Mouse (Mus musculus) brain, adult 2 months (tissue): ENCODE results near the gene Plekhn1.

Experiments used
- DNase-seq: peaks from one replicate; pipeline ENCODE4 v3.0.0; 2011; ENCODE audit warnings: low read depth, low spot score

The Plekhn1 gene

DNA sequence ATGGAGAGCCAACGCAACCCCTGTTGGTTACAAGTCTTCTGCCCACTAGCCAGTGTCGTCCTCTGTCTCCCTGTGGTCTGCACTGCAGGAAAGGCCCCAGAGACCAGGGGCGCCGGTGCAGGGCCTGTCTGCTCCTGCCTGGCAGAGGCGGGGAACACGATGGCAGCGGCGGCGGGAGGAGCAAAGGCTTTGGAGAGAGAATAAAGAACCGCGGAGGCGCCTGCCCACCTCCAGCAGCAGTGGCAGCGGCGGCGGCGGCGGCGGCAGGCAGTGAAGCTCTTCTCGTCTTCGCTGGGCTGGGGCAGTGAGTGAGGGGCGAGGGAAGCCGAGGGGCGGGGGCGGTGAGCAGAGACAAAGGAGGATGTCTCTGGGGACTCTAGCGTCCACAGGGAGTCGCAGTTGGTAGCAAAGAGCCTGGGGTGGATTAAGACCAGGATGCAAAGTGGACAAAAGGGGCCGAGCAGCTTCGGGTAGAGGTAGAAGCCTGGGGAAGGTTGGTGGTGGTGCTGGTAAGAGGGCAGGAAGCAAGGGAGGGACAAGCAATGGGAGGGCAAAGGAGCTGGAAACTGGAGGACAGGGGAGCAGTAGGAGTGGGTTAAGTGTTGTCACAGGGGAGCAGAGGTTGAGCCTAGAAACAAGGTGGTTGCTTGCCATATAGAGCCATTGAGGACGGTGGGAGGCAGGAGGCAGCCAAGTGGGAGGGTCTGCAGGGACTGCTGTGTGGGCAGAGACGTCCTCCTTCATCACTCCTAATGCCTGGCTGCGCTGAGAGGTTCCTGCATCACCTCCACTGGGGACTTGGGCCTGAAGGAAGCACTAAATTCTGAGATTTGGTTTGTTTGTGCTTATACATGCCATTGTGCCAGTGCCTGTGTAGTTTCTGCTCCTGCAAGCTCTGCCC lies 48.5 kb downstream of the Plekhn1 start:
- DNase-seq: peak; percentile 69

DNA sequence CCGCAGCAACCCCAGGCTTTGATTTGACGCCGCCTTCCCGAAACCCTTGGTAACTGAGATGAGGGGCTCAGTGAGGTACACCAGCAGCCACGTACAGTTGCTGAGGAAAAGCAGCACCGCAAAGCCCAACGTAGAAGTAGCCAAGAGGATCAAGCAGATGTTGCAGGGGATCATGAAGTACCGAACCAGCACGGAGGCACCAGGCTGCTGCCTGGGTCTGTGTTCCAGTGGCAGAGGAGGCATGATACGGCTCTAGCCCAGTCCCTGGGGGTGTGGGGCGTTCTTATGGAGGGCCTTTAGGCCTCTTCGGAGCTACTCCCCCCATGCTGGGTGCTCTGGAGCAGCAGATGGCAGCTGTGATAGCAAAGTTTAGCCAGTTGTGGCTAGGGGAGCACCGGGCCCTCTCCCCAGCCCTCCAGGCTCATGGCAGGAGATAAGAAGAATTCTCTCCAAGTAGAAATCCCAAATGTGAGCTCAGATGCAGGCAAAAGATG lies 49.2 kb downstream of the Plekhn1 start:
- DNase-seq: peak; percentile 33

DNA sequence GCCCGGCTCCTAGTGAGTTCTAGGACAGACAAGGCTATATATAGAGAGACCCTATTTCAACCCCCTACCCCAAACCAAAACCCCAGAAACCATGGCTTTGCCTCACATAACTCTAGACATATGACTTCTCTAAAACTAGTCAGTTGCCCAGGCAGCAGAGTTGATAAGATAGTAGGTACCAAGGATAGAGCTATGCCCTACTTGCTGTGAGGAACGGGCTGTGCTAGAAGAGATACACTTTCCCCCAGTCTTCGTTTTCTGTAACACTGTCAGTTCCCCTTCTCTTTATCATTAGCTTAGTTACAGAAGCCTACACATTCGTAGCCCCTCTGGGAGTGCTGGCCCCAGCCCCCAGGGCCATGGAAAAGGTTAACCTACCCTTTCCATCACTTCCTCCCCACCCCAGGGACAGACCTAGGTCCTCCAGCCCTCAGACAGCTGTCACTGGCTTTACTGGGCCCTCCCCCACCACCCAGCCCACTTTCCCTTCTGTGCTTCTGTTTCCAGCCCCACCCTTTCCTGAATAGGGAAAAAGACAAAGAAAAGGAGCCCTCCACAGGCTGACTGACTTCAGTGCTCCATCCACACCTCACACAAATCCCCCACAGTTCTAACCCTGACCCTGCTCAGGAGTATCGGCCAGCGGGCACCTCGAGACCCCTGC lies 50.2 kb downstream of the Plekhn1 start:
- peak; percentile 35 for DNase-seq

DNA sequence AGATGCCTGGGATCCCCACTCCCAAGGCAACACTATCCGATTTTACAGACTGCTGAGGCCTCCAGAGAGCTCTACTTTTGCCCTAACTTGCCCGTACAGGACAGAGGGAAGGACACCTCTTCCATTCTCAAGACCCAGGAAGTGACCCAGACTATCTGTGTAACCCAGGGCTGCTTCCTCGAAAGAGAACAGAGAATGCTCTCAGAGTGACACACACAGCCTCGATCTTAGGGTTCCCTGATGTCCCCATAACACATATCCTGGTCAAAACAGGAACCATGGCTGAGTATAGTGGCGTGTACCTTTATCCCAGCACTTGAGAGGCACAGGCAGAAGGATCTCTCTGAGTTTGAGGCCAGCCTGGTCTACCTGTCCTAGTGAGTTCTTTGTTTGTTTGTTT lies 50.9 kb downstream of the Plekhn1 start:
- no peak for DNase-seq

DNA sequence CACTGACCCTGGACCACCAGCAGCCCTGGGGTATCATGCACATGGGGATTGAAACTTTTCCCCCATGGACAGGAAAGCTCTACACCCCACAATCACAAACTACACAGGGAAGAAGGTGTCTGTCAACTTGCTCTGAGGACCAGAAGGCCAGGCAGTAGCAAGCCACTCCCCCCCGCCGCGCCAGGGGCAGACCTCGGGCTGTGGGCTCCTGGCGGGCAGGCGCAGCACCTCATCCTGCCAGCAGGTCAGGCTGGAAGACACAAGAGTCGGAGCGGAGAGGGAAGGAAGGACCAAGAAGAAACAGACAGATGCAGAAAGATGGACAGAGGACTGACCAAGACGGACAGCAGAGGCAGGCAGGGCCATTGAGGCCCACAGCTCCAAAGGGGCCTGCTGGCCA lies 57.0 kb downstream of the Plekhn1 start:
- no peak for DNase-seq

DNA sequence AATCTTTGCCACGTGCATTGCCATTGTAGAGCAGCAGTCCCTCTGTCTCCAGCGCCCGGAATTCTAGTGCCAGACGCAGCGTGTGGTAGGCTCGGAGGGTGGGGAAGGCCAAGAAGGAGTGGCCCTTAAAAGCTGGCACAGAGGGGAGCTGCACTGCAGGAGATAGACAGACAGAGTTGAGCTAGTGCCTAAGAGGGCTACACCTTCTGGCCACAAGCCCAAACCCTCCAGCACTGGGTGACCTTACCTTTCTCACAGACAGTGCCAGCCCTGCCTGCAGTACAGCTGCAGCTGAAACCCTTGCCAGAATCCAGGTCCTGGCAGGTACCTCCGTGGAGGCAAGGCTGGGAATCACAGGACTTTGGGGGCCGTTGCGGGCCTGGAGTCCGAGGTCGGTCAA lies 62.8 kb downstream of the Plekhn1 start:
- DNase-seq: no peak
